Mouse (Mus musculus) stomach, postnatal 0 days (tissue): Measurements from ENCODE around the gene Tmem107. TPM values are rescaled to one million over a fixed set of nuclear protein-coding genes. Genes with fewer than 3 reads are reported as not detected.

Experiments
- ATAC-seq: fragments of 200-750 bp; cut with Nextera tagmentation; 2 replicates; pipeline ENCODE4 v1.8.0; 2017; ENCODE audit not compliant: low FRiP score, low TSS enrichment
- DNase-seq: peaks from one replicate; pipeline ENCODE4 v3.0.0-alpha.2; 2016; ENCODE audit warnings: low spot score
- H3K27ac ChIP-seq: fragments of 300-500 bp; sonication (generic); replicated peaks from 2 replicates; pipeline ENCODE4 v1.5.1; 2014; ENCODE audit warnings: mild to moderate bottlenecking, control low read depth
- H3K27me3 ChIP-seq: fragments of 300-500 bp; sonication (generic); 2 replicates; pipeline ENCODE4 v1.6.1; 2014; ENCODE audit warnings: low read length; ENCODE audit not compliant: control insufficient read depth, insufficient read depth
- H3K36me3 ChIP-seq: fragments of 300-500 bp; sonication (generic); 2 replicates; pipeline ENCODE4 v1.6.1; 2014; ENCODE audit warnings: low read length, mixed read lengths; ENCODE audit not compliant: control insufficient read depth, insufficient read depth
- H3K4me1 ChIP-seq: fragments of 300-500 bp; sonication (generic); replicated peaks from 2 replicates; pipeline ENCODE4 v1.6.1; 2014; ENCODE audit warnings: antibody characterized with exemption; ENCODE audit not compliant: control insufficient read depth, insufficient read depth
- H3K4me2 ChIP-seq: fragments of 300-500 bp; sonication (generic); replicated peaks from 2 replicates; pipeline ENCODE4 v1.6.1; 2014; ENCODE audit warnings: low read depth, mild to moderate bottlenecking, control low read depth, moderate library complexity
- H3K4me3 ChIP-seq: fragments of 300-500 bp; sonication (generic); 2 replicates; pipeline ENCODE4 v1.5.1; 2014; ENCODE audit warnings: low read depth, low read length, control low read depth
- H3K9ac ChIP-seq: fragments of 300-500 bp; sonication (generic); 2 replicates; pipeline ENCODE4 v1.6.1; 2014; ENCODE audit warnings: mild to moderate bottlenecking, low read length, control low read depth, mixed read lengths
- H3K9me3 ChIP-seq: fragments of 300-500 bp; sonication (generic); 2 replicates; pipeline ENCODE4 v1.6.1; 2016; ENCODE audit warnings: low read length; ENCODE audit not compliant: control insufficient read depth
- CTCF ChIP-seq: IDR thresholded peaks from 2 replicates; pipeline ENCODE4 v1.5.1; 2016; ENCODE audit warnings: antibody characterized with exemption, low read depth, mild to moderate bottlenecking, moderate library complexity
- EP300 ChIP-seq: optimal IDR thresholded peaks from 2 replicates; pipeline ENCODE3; 2016; ENCODE audit warnings: antibody characterized with exemption
- WGBS: fragments of 180-500 bp; shearing (Covaris S2); extraction: QIAGEN DNeasy Blood & Tissue Kit; methylation state at CpG from one replicate; pipeline ENCODE4 v1.1.7; 2014; 5-methylcytosine and 5-hydroxymethylcytosine counted together
- polyA plus RNA-seq: library from polyadenylated mRNA; unstranded; fragments of >200 nt; fragmentation: Nextera tagmentation; extraction: Ambion mirVana; gene quantifications from 2 replicates; pipeline ENCODE4 v1.2.1, GENCODE M21; 2015

The Tmem107 gene
- polyA plus RNA-seq, 1 experiment from 2014 or later: 30.8 TPM

- H3K4me3 ChIP-seq: no peak overlapping the region
- TF ChIP-seq EP300 (no peak), CTCF (no peak)
- H3K27ac ChIP-seq: peak overlapping the region; percentile 97
- peak; percentile 8; the same call in 1 of the 2 replicates for ATAC-seq
- H3K4me1 ChIP-seq: peaks cover 7% of the 10 kb centered on the region; the same call in 1 of the 2 replicates
- no peaks in the 10 kb centered on the region for H3K9me3 ChIP-seq
- peak; percentile 32 for DNase-seq
- H3K27me3 ChIP-seq: no peaks in the 10 kb centered on the region
- 21% methylated on average over 4 of the region's 4 CpGs for WGBS
- H3K9ac ChIP-seq: no peak overlapping the region
- H3K4me2 ChIP-seq: no peak overlapping the region
- H3K36me3 ChIP-seq: peaks cover 7% of the 10 kb centered on the region; the same call in 1 of the 2 replicates
These were observed 16.5 kb downstream of the Tmem107 start for GRCm38 (mm10) chr11:69087082-69087481.

- Histone ChIP-seq H3K4me1 (peaks cover 7% of the 10 kb centered on the region; the same call in 1 of the 2 replicates), H3K27me3 (no peaks in the 10 kb centered on the region), H3K36me3 (peaks cover 7% of the 10 kb centered on the region; the same call in 1 of the 2 replicates), H3K9ac (no peak overlapping the region), H3K4me3 (no peak overlapping the region), H3K27ac (peak overlapping the region; percentile 97), H3K9me3 (no peaks in the 10 kb centered on the region), H3K4me2 (no peak overlapping the region; the same call in 1 of the 2 replicates)
- ATAC-seq (no peak), DNase-seq (no peak)
- WGBS: 63% methylated on average over 2 of the region's 2 CpGs
- no peak for TF ChIP-seq CTCF
- no peak for TF ChIP-seq EP300
These were observed 17.0 kb downstream of the Tmem107 start for GRCm38 (mm10) chr11:69087597-69087996.

GRCm38 (mm10) chr11:69088103-69088855 is 17.7 kb downstream of the Tmem107 start, which contains the start of gene Vamp2:
Vamp2 (plus strand) TSS chr11:69088490.
- ATAC-seq (peak; percentile 78), DNase-seq (peak; percentile 91)
- peaks cover 7% of the 10 kb centered on the region; the same call in 1 of the 2 replicates for H3K4me1 ChIP-seq
- no peaks in the 10 kb centered on the region for H3K9me3 ChIP-seq
- H3K36me3 ChIP-seq: peaks cover 7% of the 10 kb centered on the region; the same call in 1 of the 2 replicates
- peak within 1 kb of the TSS; percentile 97 for H3K27ac ChIP-seq
- 1% methylated on average over 52 of the region's 67 CpGs for WGBS
- H3K9ac ChIP-seq: peak within 1 kb of the TSS; percentile 100
- H3K4me2 ChIP-seq: peak within 1 kb of the TSS; percentile 78
- H3K4me3 ChIP-seq: peak within 1 kb of the TSS; percentile 98
- TF ChIP-seq CTCF (no peak), EP300 (peak; percentile 36)
- H3K27me3 ChIP-seq: no peaks in the 10 kb centered on the region

GRCm38 (mm10) chr11:69088856-69089615 is 18.4 kb downstream of the Tmem107 start:
- Histone ChIP-seq H3K4me2 (peak overlapping the region; percentile 78), H3K27ac (peak overlapping the region; percentile 97), H3K4me1 (peaks cover 7% of the 10 kb centered on the region; the same call in 1 of the 2 replicates), H3K9ac (peak overlapping the region; percentile 100), H3K27me3 (no peaks in the 10 kb centered on the region), H3K36me3 (peaks cover 7% of the 10 kb centered on the region; the same call in 1 of the 2 replicates), H3K9me3 (no peaks in the 10 kb centered on the region), H3K4me3 (peak overlapping the region; percentile 98)
- DNase-seq (peak; percentile 47), ATAC-seq (peak; percentile 10; the same call in 1 of the 2 replicates)
- 7% methylated on average over 25 of the region's 25 CpGs for WGBS
- TF ChIP-seq CTCF (0 out of 2 replicates have a peak, but pooled peaks have one; percentile 10), EP300 (no peak)

- peak overlapping the region; percentile 98 for H3K4me3 ChIP-seq
- peak overlapping the region; percentile 78 for H3K4me2 ChIP-seq
- 75% methylated on average over 12 of the region's 12 CpGs for WGBS
- H3K9me3 ChIP-seq: no peaks in the 10 kb centered on the region
- H3K9ac ChIP-seq: peak overlapping the region; percentile 100
- ATAC-seq (no peak), DNase-seq (no peak)
- H3K27ac ChIP-seq: peak overlapping the region; percentile 97
- peaks cover 7% of the 10 kb centered on the region; the same call in 1 of the 2 replicates for H3K36me3 ChIP-seq
- no peaks in the 10 kb centered on the region for H3K27me3 ChIP-seq
- peaks cover 7% of the 10 kb centered on the region; the same call in 1 of the 2 replicates for H3K4me1 ChIP-seq
- TF ChIP-seq CTCF (0 out of 2 replicates have a peak, but pooled peaks have one; percentile 1), EP300 (no peak)
These were observed 19.1 kb downstream of the Tmem107 start for GRCm38 (mm10) chr11:69089616-69090290.
